Mouse (Mus musculus) cortical plate, adult 2 months (tissue): ENCODE results near the gene Tmem234.

Source experiments
- CTCF ChIP-seq: fragments of 200-500 bp; IDR thresholded peaks from 2 replicates; pipeline ENCODE4 v1.5.1; 2011; ENCODE audit warnings: mild to moderate bottlenecking, control low read depth, low read length; ENCODE audit not compliant: insufficient read depth; ENCODE audit errors: extremely low read depth
- POLR2A ChIP-seq: fragments of 200-500 bp; IDR thresholded peaks from 2 replicates; pipeline ENCODE4 v1.6.1; 2011; ENCODE audit warnings: mild to moderate bottlenecking, low read length, control low read depth; ENCODE audit not compliant: insufficient read depth; ENCODE audit errors: extremely low read depth

DNA sequence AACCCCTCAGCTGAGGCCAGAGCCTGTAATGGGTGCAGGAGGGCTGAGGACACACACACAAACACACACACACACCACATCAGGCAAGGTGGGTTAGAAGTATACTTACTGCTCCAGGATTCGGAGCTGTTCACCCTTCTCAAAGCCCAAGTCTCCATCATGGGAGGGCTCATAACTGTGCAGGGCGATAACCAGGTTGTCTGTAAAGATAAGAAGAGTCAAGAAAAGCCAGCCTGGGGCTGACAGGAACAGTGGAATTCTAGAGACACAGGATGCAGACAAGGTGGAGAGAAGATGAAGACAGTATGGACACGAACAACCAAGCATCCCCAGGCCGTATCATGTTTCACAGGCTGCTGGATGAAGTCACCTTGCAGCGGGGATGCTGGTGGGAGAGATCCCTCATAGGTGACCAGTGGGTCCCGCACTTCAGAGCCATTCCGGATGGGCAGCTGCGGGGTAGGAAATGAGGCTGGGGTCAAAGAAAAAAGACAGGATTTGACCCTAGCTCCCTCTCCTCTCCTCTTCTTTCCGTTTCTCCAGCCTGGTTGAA lies 43.1 kb upstream of the Tmem234 start:
- TF ChIP-seq POLR2A: no peak
- TF ChIP-seq CTCF: no peak
